In the genomic region with DNA sequence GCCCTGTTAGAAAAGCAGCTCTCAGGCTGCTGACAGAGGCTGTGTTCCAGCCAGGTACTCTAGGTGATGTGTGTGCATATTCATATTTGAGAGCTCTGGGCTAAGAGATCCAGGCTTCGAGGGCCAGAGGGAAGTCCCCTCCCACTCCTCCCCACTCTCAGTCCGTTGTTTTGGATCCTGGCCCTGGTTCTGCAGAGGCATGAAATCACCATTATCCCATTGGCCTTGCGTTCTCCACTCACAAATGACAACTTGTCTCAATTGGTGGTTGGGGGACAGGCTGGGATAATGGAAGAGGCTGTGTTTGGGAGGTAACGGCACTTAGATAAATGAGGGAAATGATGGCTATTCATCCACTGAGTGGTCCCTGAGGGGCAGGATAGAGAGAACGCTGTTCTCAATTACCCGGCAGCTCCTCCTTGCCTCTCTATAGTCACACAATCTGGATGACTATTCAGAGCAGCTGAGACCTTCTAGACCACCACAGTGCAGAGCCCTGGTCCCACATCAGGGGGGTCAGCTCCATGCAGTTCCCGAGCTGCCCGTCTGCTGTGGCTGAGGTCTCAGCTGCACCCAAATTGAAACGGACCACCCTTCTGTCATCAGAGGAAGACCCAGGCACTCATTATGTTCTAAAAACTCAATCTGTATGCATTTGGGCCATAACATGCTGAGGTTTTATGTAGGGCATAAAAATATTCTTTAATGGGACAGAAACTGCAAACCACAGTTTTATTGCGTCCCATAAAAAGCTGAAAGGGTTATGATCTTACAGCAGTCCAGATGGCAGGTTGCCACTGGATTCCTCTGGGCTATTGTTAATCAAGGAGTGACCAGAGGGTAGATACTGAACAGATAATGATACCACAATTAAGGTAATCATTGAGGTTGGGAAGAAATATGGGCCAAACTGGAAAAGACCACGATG, we compare ENCODE assay signal across 13 mouse cellular contexts. TPM values are rescaled to one million over a fixed set of nuclear protein-coding genes. Genes with fewer than 3 reads are reported as not detected.
DNase-seq lines count a peak whose midpoint lies in the region; ATAC-seq and TF ChIP-seq lines count a peak whose summit lies in the region.
"Had no signal": no experiment of that assay in that cellular context is flagged by ENCODE, and none has a peak within 500 bp of the region (broad histone marks: within the 10 kb centered on the region; RNA-seq: fewer than 3 reads in every experiment).

No protein-coding gene starts in this region.

- H3K27ac ChIP-seq in kidney, embryonic 16.5 days (ENCODE audit: low read length): no peak overlapping the region
- no peak overlapping the region for H3K27ac ChIP-seq in hindbrain, postnatal 0 days
- H3K27ac ChIP-seq in midbrain, postnatal 0 days (ENCODE audit: low read depth, low read length): no peak overlapping the region
- H3K27ac ChIP-seq in heart, adult 2 months: no peak overlapping the region
- H3K27ac ChIP-seq: embryonic facial prominence, embryonic 13.5 days had no signal

- no peak overlapping the region for H3K9ac ChIP-seq in kidney, embryonic 16.5 days (replicated peaks; ENCODE audit: low read length)
- H3K9ac ChIP-seq in hindbrain, postnatal 0 days (replicated peaks; ENCODE audit: low read length): no peak overlapping the region
- no peak overlapping the region for H3K9ac ChIP-seq in midbrain, postnatal 0 days (replicated peaks; ENCODE audit: low read length, poor library complexity, severe bottlenecking)
- H3K9ac ChIP-seq in heart, adult 2 months (ENCODE audit: low read depth, low read length): no peak overlapping the region
- H3K9ac ChIP-seq: embryonic facial prominence, embryonic 13.5 days; liver, postnatal 0 days had no signal

- intact Hi-C loops in heart, adult 2 months (cut with DNase I): no loop called here

- no peaks in the 10 kb centered on the region for H3K36me3 ChIP-seq in kidney, embryonic 16.5 days (ENCODE audit: insufficient read depth, low read length)
- H3K36me3 ChIP-seq in hindbrain, postnatal 0 days (ENCODE audit: insufficient read depth, low read length): peaks cover 8% of the 10 kb centered on the region; the same call in 1 of the 2 replicates
- peaks cover 22% of the 10 kb centered on the region for H3K36me3 ChIP-seq in midbrain, postnatal 0 days (ENCODE audit: insufficient read depth, low read length)
- H3K36me3 ChIP-seq in heart, adult 2 months (ENCODE audit: control insufficient read depth, insufficient read depth, low read length): no peaks in the 10 kb centered on the region
- H3K36me3 ChIP-seq: embryonic facial prominence, embryonic 13.5 days had no signal

- WGBS in kidney, embryonic 16.5 days: 41% methylated on average over 11 of the region's 11 CpGs
- 31% methylated on average over 11 of the region's 11 CpGs for WGBS in hindbrain, postnatal 0 days
- 50% methylated on average over 11 of the region's 11 CpGs for WGBS in midbrain, postnatal 0 days
- 73% methylated on average over 11 of the region's 11 CpGs for WGBS in heart, adult 2 months

- no peaks in the 10 kb centered on the region for H3K4me1 ChIP-seq in kidney, embryonic 16.5 days (ENCODE audit: insufficient read depth, low read length)
- no peaks in the 10 kb centered on the region for H3K4me1 ChIP-seq in hindbrain, postnatal 0 days (ENCODE audit: insufficient read depth, low read length)
- H3K4me1 ChIP-seq in midbrain, postnatal 0 days (ENCODE audit: insufficient read depth, low read length): no peaks in the 10 kb centered on the region
- no peaks in the 10 kb centered on the region for H3K4me1 ChIP-seq in heart, adult 2 months (ENCODE audit: control insufficient read depth, insufficient read depth, low read length)

- no peak overlapping the region for H3K4me3 ChIP-seq in kidney, embryonic 16.5 days (ENCODE audit: low read length)
- H3K4me3 ChIP-seq in hindbrain, postnatal 0 days (ENCODE audit: low read length): no peak overlapping the region
- no peak overlapping the region for H3K4me3 ChIP-seq in midbrain, postnatal 0 days (ENCODE audit: low read depth, low read length)
- no peak overlapping the region for H3K4me3 ChIP-seq in heart, adult 2 months
- H3K4me3 ChIP-seq: embryonic facial prominence, embryonic 13.5 days had no signal

- H3K27me3 ChIP-seq in kidney, embryonic 16.5 days (ENCODE audit: insufficient read depth, low read length): 0 out of 2 replicates have a peak, but pooled peaks cover under 1% of the 10 kb centered on the region
- no peaks in the 10 kb centered on the region for H3K27me3 ChIP-seq in hindbrain, postnatal 0 days (ENCODE audit: insufficient read depth, low read length)
- no peaks in the 10 kb centered on the region for H3K27me3 ChIP-seq in midbrain, postnatal 0 days (ENCODE audit: insufficient read depth, low read length)
- H3K27me3 ChIP-seq in heart, adult 2 months (ENCODE audit: control insufficient read depth, insufficient read depth, low read length): no peaks in the 10 kb centered on the region
- H3K27me3 ChIP-seq: embryonic facial prominence, embryonic 13.5 days had no signal

- no peak for TF ChIP-seq POLR2A in heart, adult 2 months (IDR thresholded peaks at IDR 0.05; ENCODE audit: insufficient read depth, low read depth, low read length)

- H3K79me2 ChIP-seq in heart, adult 2 months (replicated peaks; ENCODE audit: control insufficient read depth, insufficient read depth, low read length): no peaks in the 10 kb centered on the region

- TF ChIP-seq CTCF in hindbrain, postnatal 0 days (IDR thresholded peaks at IDR 0.05; ENCODE audit: low read depth): no peak
- TF ChIP-seq CTCF in midbrain, postnatal 0 days (IDR thresholded peaks at IDR 0.05): no peak
- no peak for TF ChIP-seq CTCF in heart, adult 2 months (IDR thresholded peaks at IDR 0.05)

- H3K4me2 ChIP-seq in kidney, embryonic 16.5 days (replicated peaks; ENCODE audit: low read depth, low read length): no peak overlapping the region
- no peak overlapping the region for H3K4me2 ChIP-seq in hindbrain, postnatal 0 days (ENCODE audit: low read depth, low read length)
- H3K4me2 ChIP-seq in midbrain, postnatal 0 days (ENCODE audit: low read depth, low read length, poor library complexity, severe bottlenecking): no peak overlapping the region
- H3K4me2 ChIP-seq: embryonic facial prominence, embryonic 13.5 days had no signal

- no peak for TF ChIP-seq EP300 in heart, adult 2 months (IDR thresholded peaks at IDR 0.05; ENCODE audit: insufficient read depth, low read depth, low read length)

- peak; percentile 79 for ATAC-seq in kidney, embryonic 16.5 days (ENCODE audit: low FRiP score, low TSS enrichment)
- ATAC-seq in hindbrain, postnatal 0 days: peak; percentile 73
- ATAC-seq in midbrain, postnatal 0 days (ENCODE audit: low FRiP score): no peak
- ATAC-seq: CD4-positive, CD25-positive, alpha-beta regulatory T cell, adult 4 months; liver, postnatal 0 days had no signal

- no peaks in the 10 kb centered on the region for H3K9me3 ChIP-seq in kidney, embryonic 16.5 days (ENCODE audit: low read length)
- H3K9me3 ChIP-seq in hindbrain, postnatal 0 days (ENCODE audit: low read length): no peaks in the 10 kb centered on the region
- H3K9me3 ChIP-seq in midbrain, postnatal 0 days (ENCODE audit: low read length): no peaks in the 10 kb centered on the region
- H3K9me3 ChIP-seq: embryonic facial prominence, embryonic 13.5 days had no signal

- no peak for DNase-seq in kidney, adult 9 months
- DNase-seq in forelimb bud, embryonic 11.5 days (ENCODE audit: low read depth, low spot score): peak; percentile 68
- DNase-seq in hindbrain, postnatal 0 days (ENCODE audit: low spot score): peak; percentile 41
- DNase-seq in midbrain, postnatal 0 days (ENCODE audit: low spot score): peak; percentile 45
- DNase-seq in cerebellum, postnatal 4 days (ENCODE audit: low spot score in 2 of 2): no peak
- no peak for DNase-seq in heart, adult 2 months
- DNase-seq: adrenal gland, adult 2 months; heart, postnatal 36 days; liver, postnatal 0 days; right cerebral cortex, postnatal 14 days had no signal

RNA-seq across cellular contexts. Expression of a gene that starts 29.2 kb away (rescaled TPM):
- polyA plus RNA-seq in kidney, embryonic 16.5 days (2015; fragmentation: Nextera tagmentation; extraction: Ambion mirVana): 5.9 and 8.3 TPM in 2 replicates
- total RNA-seq in hindbrain, postnatal 0 days (2014; rRNA removed): 17.8 and 20.4 TPM in 2 replicates
- polyA plus RNA-seq in hindbrain, postnatal 0 days (2015; fragmentation: Nextera tagmentation; extraction: Ambion mirVana): 8.6 and 9.0 TPM in 2 replicates
- total RNA-seq in midbrain, postnatal 0 days (2014; rRNA removed): 11.9 and 15.4 TPM in 2 replicates
- 8.0 and 9.2 TPM in 2 replicates for polyA plus RNA-seq in midbrain, postnatal 0 days (2015; fragmentation: Nextera tagmentation; extraction: Ambion mirVana)
- total RNA-seq in heart, adult 2 months (2021): 1 to 10 TPM in 1 of 2 experiments, under 1 TPM in 1; 0.84 to 2.1 TPM
- polyA plus RNA-seq in heart, adult 2 months (2012; rRNA removed): 0.50 and 1.1 TPM in 2 replicates

Comparison
In these comparisons a context has a peak if more than half of its experiments do, and no peak if none do; other contexts are left out.
1. DNase-seq: peak in forelimb bud, embryonic 11.5 days (single experiment), hindbrain, postnatal 0 days (single experiment) and midbrain, postnatal 0 days (single experiment); none in kidney, adult 9 months (single experiment), cerebellum, postnatal 4 days (0 of 2) and heart, adult 2 months (0 of 2).